Mouse (Mus musculus) forebrain, embryonic 16.5 days (tissue): ENCODE results near the gene Abl1. TPM values are rescaled to one million over a fixed set of nuclear protein-coding genes. Genes with fewer than 3 reads are reported as not detected.

Experiments used
- ATAC-seq: fragments of 200-750 bp; cut with Nextera tagmentation; 2 replicates; pipeline ENCODE4 v1.8.0; 2017; ENCODE audit warnings: mild to moderate bottlenecking, moderate library complexity
- H3K27ac ChIP-seq: fragments of 300-500 bp; sonication (generic); 2 replicates; pipeline ENCODE4 v1.5.1; 2014; ENCODE audit warnings: low read length, control low read depth
- H3K27me3 ChIP-seq: fragments of 300-500 bp; sonication (generic); replicated peaks from 2 replicates; pipeline ENCODE4 v1.6.1; 2014; ENCODE audit warnings: low read length; ENCODE audit not compliant: control insufficient read depth, insufficient read depth
- H3K36me3 ChIP-seq: fragments of 300-500 bp; sonication (generic); 2 replicates; pipeline ENCODE4 v1.6.1; 2014; ENCODE audit not compliant: control insufficient read depth, insufficient read depth
- H3K4me1 ChIP-seq: fragments of 300-500 bp; sonication (generic); replicated peaks from 2 replicates; pipeline ENCODE4 v1.6.1; 2014; ENCODE audit warnings: low read length; ENCODE audit not compliant: control insufficient read depth, insufficient read depth
- H3K4me2 ChIP-seq: fragments of 300-500 bp; sonication (generic); 2 replicates; pipeline ENCODE4 v1.6.1; 2014; ENCODE audit warnings: mild to moderate bottlenecking, low read length, control low read depth
- H3K4me3 ChIP-seq: fragments of 300-500 bp; sonication (generic); replicated peaks from 2 replicates; pipeline ENCODE4 v1.5.1; 2014; ENCODE audit warnings: mild to moderate bottlenecking, low read length, control low read depth
- H3K9ac ChIP-seq: fragments of 300-500 bp; sonication (generic); replicated peaks from 2 replicates; pipeline ENCODE4 v1.6.1; 2014; ENCODE audit warnings: low read depth, low read length, control low read depth
- H3K9me3 ChIP-seq: fragments of 300-500 bp; sonication (generic); 2 replicates; pipeline ENCODE4 v1.6.1; 2016; ENCODE audit warnings: low read length; ENCODE audit not compliant: control insufficient read depth
- WGBS: fragments of 180-500 bp; shearing (Covaris S2); extraction: QIAGEN DNeasy Blood & Tissue Kit; methylation state at CpG from one replicate; pipeline ENCODE4 v1.1.7; 2014; 5-methylcytosine and 5-hydroxymethylcytosine counted together
- polyA plus RNA-seq: library from polyadenylated mRNA; unstranded; fragments of >200 nt; fragmentation: Nextera tagmentation; extraction: Ambion mirVana; gene quantifications from 2 replicates; pipeline ENCODE4 v1.2.1, GENCODE M21; 2015

Gene Abl1
- polyA plus RNA-seq, 1 experiment from 2014 or later, result 23.8 TPM

GRCm38 (mm10) chr2:31801416-31801815, 113.2 kb downstream of the Abl1 start:
- Histone ChIP-seq H3K9ac (no peak overlapping the region), H3K4me1 (peaks cover 3% of the 10 kb centered on the region), H3K36me3 (peaks cover 29% of the 10 kb centered on the region), H3K9me3 (no peaks in the 10 kb centered on the region), H3K27me3 (no peaks in the 10 kb centered on the region), H3K4me2 (no peak overlapping the region), H3K27ac (no peak overlapping the region), H3K4me3 (no peak overlapping the region)
- WGBS, result 83% methylated on average over 9 of the region's 9 CpGs
- no peak for ATAC-seq

DNA sequence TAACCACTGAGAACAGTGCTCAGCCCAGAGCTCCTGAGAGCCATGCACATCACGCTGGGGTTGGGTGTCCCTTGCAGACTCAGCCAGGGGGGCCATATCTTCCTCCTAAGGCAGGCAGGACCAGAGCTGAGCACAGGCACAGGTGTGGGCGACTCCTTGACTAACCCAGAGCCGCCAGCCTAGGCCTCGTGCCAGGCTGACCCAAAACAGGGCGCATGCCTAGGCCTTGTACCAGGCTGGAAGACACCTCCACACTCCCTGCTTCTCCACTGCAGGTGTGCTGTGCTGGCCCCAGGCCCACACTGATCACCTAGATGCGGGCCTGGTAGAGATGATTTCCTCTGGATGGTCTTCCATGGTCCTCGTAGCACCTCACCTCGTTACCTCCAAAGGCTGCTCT, 114.6 kb downstream of the Abl1 start:
- H3K4me3 ChIP-seq, result no peak overlapping the region
- H3K4me2 ChIP-seq, result no peak overlapping the region
- no peak overlapping the region for H3K9ac ChIP-seq
- peaks cover 17% of the 10 kb centered on the region for H3K4me1 ChIP-seq
- no peak overlapping the region for H3K27ac ChIP-seq
- no peaks in the 10 kb centered on the region for H3K27me3 ChIP-seq
- WGBS, result 90% methylated on average over 8 of the region's 8 CpGs
- no peak for ATAC-seq
- no peaks in the 10 kb centered on the region for H3K9me3 ChIP-seq
- H3K36me3 ChIP-seq, result peaks cover 24% of the 10 kb centered on the region

DNA sequence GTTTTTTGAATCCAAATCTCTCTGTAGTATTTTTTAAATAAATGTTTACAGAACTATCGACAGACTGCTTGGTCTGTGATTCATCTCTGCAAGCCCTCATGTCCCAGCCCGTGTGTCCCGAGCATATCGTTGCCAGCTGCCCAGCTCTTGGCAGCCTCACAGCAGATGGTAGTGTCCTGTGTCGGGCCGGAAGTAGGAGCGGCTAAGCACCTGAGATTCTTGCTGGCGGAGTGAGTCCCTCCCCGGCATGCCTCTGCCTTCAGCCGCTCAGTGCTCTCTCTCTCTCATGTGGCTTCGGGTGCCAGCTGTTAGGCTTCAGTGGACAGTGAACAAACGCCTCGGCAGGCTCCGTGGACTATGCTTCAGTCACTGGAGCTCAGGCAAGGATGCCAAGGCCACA, 115.3 kb downstream of the Abl1 start:
- H3K36me3 ChIP-seq, result peaks cover 24% of the 10 kb centered on the region
- no peaks in the 10 kb centered on the region for H3K9me3 ChIP-seq
- ATAC-seq, result no peak
- H3K4me1 ChIP-seq, result peaks cover 21% of the 10 kb centered on the region
- 86% methylated on average over 14 of the region's 14 CpGs for WGBS
- H3K4me3 ChIP-seq, result no peak overlapping the region
- H3K4me2 ChIP-seq, result no peak overlapping the region
- no peak overlapping the region for H3K27ac ChIP-seq
- H3K27me3 ChIP-seq, result no peaks in the 10 kb centered on the region
- H3K9ac ChIP-seq, result no peak overlapping the region

- Histone ChIP-seq H3K4me1 (peaks cover 38% of the 10 kb centered on the region), H3K9ac (no peak overlapping the region)
- WGBS, result 12% methylated on average over 9 of the region's 9 CpGs
Observed at GRCm38 (mm10) chr2:31806639-31807382, 118.6 kb downstream of the Abl1 start.

DNA sequence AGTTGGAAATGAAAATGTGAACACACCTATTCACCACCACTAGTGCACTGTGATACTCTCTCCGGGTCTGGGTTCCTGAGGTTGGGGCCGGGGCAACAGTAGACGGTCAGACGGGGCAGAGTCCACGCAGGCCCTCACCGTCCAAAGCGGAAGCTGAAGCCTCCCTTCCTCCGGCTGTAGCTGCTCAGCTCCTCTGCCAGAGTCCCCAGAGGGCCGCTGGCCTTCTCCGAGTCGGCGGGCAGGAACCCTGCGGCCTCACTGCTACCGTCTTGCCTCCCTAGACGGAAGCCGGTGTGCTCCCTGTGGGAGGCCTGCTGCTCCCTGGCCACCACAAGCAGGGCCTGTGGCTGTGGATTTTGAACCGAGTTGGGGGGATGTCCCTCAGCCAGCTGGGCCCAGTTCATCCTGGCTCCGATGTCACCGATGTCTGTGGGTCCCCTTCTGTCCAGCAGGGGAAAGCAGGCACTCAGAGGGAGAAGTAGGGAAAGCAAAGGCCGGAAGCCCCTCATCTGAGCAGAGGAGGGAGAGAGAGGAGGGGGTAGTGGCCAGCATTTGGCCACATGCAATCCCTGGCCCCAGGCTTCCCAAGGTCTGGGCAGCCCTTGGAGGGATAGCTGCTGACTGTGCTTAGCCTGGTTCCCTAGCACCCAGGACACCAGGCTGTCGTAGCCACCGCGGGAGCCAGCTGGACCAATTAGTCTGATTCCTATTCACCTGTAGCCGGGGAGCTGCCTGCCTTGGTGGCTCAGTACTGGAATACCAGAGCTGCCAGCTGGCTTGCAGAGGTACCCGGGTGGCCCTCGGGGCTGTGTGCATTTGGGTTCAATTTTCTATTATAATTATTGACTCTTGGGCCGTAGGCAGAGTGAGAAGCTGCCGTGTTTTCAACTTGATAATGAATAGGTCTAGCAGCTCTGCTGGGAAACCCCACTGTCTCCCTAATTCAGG, 120.5 kb downstream of the Abl1 start:
- no peak overlapping the region for H3K4me3 ChIP-seq
- H3K9me3 ChIP-seq, result no peaks in the 10 kb centered on the region
- no peak overlapping the region for H3K27ac ChIP-seq
- 40% methylated on average over 28 of the region's 28 CpGs for WGBS
- H3K4me1 ChIP-seq, result peaks cover 38% of the 10 kb centered on the region
- no peak overlapping the region for H3K4me2 ChIP-seq
- no peaks in the 10 kb centered on the region for H3K36me3 ChIP-seq
- peak; percentile 16; the same call in 1 of the 2 replicates for ATAC-seq
- no peaks in the 10 kb centered on the region for H3K27me3 ChIP-seq
- H3K9ac ChIP-seq, result no peak overlapping the region

More at GRCm38 (mm10) chr2:31806639-31807382, 118.6 kb downstream of the Abl1 start:
- no peaks in the 10 kb centered on the region for H3K27me3 ChIP-seq
- peaks cover 12% of the 10 kb centered on the region for H3K36me3 ChIP-seq
- ATAC-seq, result peak; percentile 70
- H3K27ac ChIP-seq, result peak overlapping the region; percentile 39; the same call in 1 of the 2 replicates
- H3K4me3 ChIP-seq, result no peak overlapping the region
- no peak overlapping the region for H3K4me2 ChIP-seq
- no peaks in the 10 kb centered on the region for H3K9me3 ChIP-seq

DNA sequence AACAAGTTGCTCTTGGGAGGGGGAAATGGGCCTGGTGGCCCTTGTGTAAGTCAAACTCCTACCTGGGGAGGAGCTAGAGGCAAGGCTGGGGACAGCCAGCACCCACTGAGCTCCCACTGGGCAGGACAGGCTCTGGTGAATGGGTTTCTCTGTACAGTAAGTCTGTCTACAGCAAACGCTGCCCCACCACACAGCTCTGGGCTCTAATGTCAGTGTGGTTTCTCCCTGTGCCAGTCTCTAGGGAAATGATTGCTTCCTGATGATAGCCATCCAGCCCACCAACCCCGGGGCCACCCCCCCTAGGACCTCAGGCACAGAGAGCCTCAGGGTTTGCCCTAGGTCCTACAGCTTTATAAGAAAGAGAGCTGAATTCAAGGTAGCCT, 121.2 kb downstream of the Abl1 start:
- H3K4me1 ChIP-seq, result peaks cover 38% of the 10 kb centered on the region
- H3K9ac ChIP-seq, result no peak overlapping the region
- no peak overlapping the region for H3K27ac ChIP-seq
- no peaks in the 10 kb centered on the region for H3K27me3 ChIP-seq
- no peak overlapping the region for H3K4me3 ChIP-seq
- WGBS, result 42% methylated on average over 2 of the region's 2 CpGs
- ATAC-seq, result no peak
- H3K36me3 ChIP-seq, result no peaks in the 10 kb centered on the region
- H3K4me2 ChIP-seq, result no peak overlapping the region
- no peaks in the 10 kb centered on the region for H3K9me3 ChIP-seq

GRCm38 (mm10) chr2:31810444-31810843, 122.3 kb downstream of the Abl1 start, which contains the start of gene Qrfp:
Gene Qrfp, minus strand, starts transcription at chr2:31810580.
- Histone ChIP-seq H3K36me3 (no peaks in the 10 kb centered on the region), H3K4me3 (no peak within 1 kb of the TSS), H3K27ac (no peak within 1 kb of the TSS), H3K9me3 (no peaks in the 10 kb centered on the region), H3K4me1 (peaks cover 38% of the 10 kb centered on the region), H3K9ac (no peak within 1 kb of the TSS), H3K4me2 (no peak within 1 kb of the TSS), H3K27me3 (no peaks in the 10 kb centered on the region)
- no peak for ATAC-seq
- WGBS, result 57% methylated on average over 12 of the region's 12 CpGs

GRCm38 (mm10) chr2:31811086-31811958, 123.1 kb downstream of the Abl1 start:
- H3K4me3 ChIP-seq, result no peak overlapping the region
- 82% methylated on average over 14 of the region's 14 CpGs for WGBS

More at GRCm38 (mm10) chr2:31811086-31811958, 123.1 kb downstream of the Abl1 start:
- Histone ChIP-seq H3K27ac (no peak overlapping the region), H3K4me2 (no peak overlapping the region), H3K4me1 (peaks cover 35% of the 10 kb centered on the region), H3K27me3 (no peaks in the 10 kb centered on the region), H3K9ac (no peak overlapping the region), H3K9me3 (no peaks in the 10 kb centered on the region), H3K36me3 (no peaks in the 10 kb centered on the region)
- ATAC-seq, result no peak
